Mouse (Mus musculus) heart, adult 18-20 months (tissue): Measurements from ENCODE around the gene Slc29a1. TPM values are rescaled to one million over a fixed set of nuclear protein-coding genes. Genes with fewer than 3 reads are reported as not detected.
"Not testable (repeated sequence)": the region's sequence is repeated elsewhere in the genome, so short reads cannot be mapped to it uniquely, and the experiment has no call there.

Experiments used
- DNase-seq, 2 experiments: peaks; one replicate each; pipeline ENCODE4 v3.0.0; 2021 to 2022; ENCODE audit warnings: mixed read lengths in 1 of 2
- long read RNA-seq, 2 experiments: library from polyadenylated mRNA; stranded (forward); transcript quantifications; one replicate each; pipeline ENCODE4 v2.0.0; 2021
- total RNA-seq, 2 experiments: library from RNA; stranded (reverse); gene quantifications; 2 replicates each; pipeline ENCODE4 v1.2.3; 2021

Slc29a1 gene
- 10 to 100 TPM; 65.0 to 67.4 TPM for total RNA-seq
- long read RNA-seq, experiment 1, transcript Slc29a1-201 (13 exons, 1,996 nt): minor isoform, 5 of 114 reads
- long read RNA-seq, experiment 1, transcript Slc29a1-204 (12 exons, 2,216 nt): major isoform, 15 of 114 reads
- long read RNA-seq, experiment 1, partial matches to known transcripts: 20 of 114 reads
- long read RNA-seq, experiment 1, other reads (novel, unspliced or antisense): 70 of 114 reads
- long read RNA-seq, experiment 2, transcript Slc29a1-204 (12 exons, 2,216 nt): major isoform, 8 of 59 reads
- long read RNA-seq, experiment 2, partial matches to known transcripts: 7 of 59 reads
- long read RNA-seq, experiment 2, other reads (novel, unspliced or antisense): 39 of 59 reads

DNA sequence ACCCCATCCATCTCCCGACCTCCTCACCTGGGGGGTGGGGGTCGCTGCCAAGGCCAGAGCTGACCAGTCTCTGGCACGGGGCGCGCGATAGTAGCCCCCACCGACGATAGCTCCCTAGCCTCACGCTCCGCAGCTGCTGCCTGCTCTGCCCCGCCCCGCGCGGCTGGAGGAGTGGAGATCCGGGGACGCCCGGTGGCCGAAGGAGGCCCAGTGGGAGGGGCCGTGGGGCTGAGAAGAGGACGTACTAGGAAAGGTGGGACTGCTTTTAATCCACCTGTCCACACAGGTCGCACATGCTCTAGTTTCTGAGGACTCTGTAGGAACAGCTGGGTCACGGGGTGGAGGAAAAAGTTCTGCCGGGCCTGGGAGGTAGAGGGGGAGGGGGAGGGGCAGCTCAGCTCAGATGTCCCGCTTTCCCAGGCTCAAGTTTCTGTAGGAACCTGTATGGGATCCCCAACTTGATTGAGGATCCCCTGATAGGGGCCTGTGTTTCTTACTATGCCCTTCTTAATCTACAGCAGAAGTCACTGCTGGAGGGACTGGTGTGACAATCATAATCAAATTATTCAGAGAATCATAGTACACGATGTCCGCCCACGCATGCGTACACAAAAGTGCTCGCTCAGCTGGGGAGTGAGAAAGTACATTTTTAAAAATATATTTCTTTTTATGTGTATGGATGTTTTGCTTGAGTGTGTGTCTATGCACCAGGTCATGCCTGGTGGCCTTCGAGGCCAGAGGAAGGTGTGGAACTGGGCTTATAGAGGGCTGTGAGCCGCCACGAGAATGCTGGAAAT lies at the start of gene Slc29a1:
Slc29a1 (minus strand) TSS at position 161 of the 797 bp plus-strand sequence.
- peak; percentile 68 to 78 for DNase-seq

- no peak for DNase-seq
Observed at GRCm38 (mm10) chr17:45644185-45644584, 44.8 kb upstream of the Slc29a1 start.

DNA sequence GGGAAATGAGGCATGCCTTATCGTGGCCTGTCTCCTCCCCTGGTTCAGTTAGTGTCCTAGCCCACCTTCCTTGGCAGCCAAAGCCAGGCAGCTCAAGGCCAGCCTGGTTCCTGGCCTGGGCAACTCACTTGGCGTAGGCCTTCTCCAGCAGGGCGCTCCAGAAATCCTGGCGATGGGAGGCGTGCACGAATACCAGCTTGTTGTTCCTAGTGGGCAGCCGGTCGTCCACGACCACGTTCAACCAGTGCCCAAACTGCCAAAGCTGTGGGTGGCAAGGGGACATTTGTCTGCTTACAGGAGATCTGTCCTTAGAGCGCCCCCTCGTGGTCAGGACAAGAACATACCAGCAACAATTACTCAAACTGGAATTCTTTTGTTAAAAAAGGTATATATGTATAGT lies 43.3 kb upstream of the Slc29a1 start:
- DNase-seq: peak; percentile 57 to 85

DNA sequence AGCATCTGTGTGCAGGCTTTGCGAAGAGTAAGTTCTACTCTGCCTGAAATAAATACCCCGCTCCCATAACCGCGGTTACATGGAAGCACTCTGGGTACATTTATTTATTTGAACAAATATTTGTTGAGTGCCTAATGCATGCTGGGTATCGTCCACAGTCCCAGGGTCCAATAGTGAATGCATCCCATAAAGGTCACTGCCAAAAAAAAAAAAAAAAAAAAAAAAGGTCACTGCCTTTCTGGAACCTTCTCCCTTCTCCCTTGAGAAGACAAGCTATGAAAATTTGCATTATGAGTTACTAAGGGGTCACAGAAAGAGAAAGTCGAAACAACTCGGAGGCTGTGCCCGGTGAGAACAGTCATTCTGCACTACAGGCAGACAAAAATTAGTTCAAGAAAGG lies 42.6 kb upstream of the Slc29a1 start:
- no peak for DNase-seq

DNA sequence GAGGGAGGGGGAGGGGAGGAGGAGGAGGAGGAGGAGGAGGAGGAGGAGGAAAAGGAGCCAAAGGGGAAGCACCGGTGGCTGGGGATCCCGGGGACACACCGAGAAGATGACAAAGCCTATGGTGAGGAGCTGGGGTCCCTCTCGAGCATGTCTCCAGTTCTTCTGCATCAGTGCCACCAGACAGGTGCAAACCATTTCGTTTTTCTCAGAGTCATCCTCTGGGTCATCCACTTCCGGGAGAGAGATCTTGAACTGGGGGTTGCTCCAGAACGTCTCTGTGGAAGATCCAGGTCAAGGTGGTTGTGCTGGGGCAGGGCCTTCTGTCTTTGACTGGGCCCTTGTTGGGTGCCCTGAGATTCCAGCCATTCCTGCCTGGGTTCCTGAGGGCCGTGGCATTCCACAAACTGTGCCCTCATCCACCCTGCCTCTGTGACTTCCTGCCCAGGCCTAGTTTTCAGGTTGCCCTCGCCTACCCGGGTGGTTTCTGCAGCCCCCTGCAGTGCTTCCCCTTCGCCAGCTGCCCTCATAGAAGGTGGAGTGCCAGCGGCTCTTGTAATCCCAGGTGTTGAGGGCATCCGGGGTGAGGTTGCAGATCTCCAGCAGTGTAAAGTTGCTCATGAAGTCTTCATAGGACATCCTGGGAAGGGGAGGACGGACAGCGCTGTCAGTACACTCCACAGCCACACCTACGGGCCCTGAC lies 39.3 kb upstream of the Slc29a1 start:
- no peak for DNase-seq

DNA sequence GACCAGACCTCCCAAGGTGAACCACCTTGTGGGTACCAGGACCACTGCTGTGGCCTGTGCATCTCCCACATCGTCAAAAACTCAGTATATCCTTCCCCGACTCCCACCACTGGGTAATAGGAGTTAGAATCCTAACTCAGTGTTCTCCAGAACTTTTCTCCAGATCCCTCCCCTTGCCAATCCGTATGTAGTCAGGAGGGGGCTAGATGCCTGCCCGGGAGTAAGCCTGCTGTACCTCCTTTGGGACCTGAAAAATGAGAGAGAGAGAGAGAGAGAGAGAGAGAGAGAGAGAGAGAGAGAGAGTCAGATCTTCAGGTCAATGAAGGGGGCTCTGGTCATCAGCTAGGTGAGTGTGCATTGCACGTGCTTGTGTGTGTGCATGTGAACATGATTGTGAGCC lies 34.6 kb upstream of the Slc29a1 start:
- no peak for DNase-seq

DNA sequence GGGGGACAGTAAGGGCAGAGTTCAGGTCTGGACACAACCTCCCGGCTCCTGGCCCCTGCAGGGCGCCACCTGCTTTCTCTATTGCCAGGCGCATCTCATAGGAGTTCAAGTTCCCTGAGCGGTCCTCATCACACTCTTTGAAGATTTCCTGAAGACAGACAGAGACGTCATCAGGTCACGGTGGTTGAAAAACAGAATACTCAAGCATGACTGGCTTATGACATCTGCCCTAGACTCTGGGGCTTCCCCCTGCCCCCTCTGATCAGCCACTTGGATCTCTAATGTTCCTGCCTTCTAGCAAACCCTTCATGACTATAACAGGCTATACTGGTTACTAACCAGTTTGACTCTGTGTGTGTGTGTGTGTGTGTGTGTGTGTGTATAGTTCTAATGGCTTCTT lies 32.5 kb upstream of the Slc29a1 start:
- DNase-seq: no peak

- no peak for DNase-seq
Observed at GRCm38 (mm10) chr17:45630992-45631391, 31.6 kb upstream of the Slc29a1 start.

DNA sequence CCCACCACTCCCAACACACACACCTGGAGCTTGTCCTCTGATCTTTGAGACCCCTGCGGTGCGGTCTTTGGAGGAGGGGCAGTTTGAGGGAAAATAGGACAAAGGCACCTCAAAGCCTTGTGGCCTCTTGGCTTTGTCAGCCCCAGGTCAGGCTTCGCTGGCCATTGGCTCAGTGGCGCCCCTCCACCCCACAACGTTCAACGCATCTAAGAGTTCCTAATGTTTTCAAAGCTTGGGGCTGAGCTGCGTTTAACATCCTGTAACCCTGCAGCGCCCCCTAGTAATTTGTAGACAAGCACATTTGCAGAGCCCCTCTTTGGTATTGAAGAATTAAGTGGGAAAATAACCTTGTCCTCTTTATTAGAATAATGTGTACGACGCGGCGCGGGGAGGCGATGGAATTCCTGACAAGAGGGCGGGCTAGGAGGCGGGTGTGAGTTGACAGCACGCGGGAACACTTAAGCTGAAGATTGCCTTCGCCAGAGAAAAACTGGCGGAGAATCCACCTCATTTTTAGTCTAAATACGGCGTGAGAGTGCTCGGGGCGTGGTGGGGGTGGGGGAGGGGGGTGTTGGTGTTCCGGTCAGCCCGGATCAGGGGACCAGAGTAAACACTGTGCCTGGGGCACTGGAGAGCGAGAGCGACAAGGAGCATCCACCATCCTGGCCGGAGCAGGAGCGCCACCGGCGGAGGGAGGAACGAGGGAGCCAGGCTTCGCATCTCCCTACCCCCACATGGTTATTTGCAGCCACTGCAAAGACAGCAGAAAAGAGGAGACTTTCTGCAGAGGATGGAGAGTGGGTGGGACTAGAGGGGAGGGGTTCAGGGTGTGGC lies 30.7 kb upstream of the Slc29a1 start:
- peak; percentile 78 to 85 for DNase-seq

DNA sequence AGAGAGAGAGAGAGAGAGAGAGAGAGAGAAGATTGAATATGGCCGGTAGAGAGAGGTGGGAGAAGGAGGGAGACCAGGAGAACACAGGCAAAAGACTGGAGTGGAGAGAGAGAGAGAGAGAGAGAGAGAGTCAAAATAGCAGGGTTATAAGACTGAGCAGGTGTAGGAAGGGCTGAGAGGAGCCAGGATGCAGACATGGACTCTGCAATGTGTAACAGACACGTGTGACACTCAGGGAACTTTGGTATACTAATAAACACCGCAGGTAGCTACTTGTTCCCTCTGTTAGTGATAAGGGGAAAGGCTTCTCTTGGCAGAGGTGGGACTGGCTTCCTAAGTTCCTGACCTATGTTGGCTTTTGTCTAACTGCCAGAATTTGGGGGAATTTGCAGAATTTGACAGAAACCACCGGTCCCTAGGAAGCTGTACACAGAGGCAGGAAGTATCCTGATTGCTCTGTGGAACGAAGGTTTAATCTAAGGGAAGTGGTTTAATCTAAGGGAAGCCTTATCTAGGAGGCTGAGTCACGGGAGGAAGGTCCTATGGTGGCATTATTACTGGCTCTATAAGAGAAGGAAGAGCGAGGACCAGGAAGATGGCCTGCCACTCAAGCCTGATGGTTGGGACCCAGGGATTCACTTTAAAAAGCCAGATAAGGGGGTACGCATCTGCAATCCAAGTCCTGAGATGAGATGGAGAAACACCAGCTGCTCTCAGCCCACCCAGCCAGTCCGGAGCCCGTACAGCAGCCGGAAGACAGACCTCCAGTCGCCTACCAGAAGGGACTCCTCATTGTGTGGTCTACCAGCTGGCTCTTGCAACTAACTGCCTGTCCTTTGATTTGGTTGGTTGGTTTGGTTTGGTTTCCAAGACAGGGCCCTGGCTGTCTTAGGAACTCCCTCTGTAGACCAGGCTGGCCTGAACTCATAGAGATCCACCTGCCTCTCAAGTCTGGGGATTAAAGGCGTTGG lies 29.8 kb upstream of the Slc29a1 start:
- peak; percentile 35 to 36 for DNase-seq

GRCm38 (mm10) chr17:45628160-45628559 lies 28.8 kb upstream of the Slc29a1 start:
- DNase-seq: peak in 1 of 2 experiments; percentile 25

DNA sequence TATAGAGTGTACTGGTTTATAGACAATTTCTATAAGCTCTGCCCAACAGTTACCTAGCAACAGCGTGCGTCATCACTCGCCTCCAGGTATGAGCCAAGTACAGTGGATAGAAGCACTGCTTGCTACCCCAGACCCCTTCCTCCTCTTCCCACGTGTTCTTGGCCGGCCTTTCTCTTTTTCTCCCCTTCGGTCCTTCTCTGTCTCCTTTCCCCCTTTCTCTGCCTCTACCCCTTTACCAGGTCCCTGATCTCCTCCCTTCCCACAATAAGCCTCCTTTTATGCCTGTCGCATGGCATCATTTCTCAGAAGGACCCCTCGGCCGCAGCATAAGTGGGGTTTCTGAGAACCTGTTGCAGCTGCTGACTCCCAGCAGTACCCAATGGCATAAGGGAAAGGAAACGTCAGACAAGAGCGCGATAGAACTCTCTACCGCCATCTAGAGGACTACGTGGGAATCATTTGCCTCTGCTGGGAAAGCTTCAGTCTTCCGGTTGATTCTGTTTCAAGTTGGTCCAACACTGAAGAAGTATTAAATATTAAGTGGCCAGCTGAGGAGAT lies 27.2 kb upstream of the Slc29a1 start:
- DNase-seq: peak; percentile 82 to 89

DNA sequence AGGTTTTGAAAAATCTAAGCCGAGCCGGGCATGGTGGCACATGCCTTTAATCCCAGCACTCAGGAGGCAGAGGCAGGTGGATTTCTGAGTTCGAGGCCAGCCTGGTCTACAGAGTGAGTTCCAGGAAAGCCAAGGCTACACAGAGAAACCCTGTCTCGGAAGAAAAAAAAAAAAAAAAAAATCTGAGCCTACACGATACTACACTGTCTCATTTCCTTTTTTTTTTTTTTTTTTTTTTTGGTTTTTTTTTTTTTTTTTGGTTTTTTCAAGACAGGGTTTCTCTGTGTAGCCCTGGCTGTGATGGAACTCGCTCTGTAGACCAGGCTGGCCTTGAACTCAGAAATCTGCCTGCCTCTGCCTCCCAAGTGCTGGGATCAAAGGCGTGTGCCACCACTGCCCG lies 24.0 kb upstream of the Slc29a1 start:
- not testable (repeated sequence) for DNase-seq

DNA sequence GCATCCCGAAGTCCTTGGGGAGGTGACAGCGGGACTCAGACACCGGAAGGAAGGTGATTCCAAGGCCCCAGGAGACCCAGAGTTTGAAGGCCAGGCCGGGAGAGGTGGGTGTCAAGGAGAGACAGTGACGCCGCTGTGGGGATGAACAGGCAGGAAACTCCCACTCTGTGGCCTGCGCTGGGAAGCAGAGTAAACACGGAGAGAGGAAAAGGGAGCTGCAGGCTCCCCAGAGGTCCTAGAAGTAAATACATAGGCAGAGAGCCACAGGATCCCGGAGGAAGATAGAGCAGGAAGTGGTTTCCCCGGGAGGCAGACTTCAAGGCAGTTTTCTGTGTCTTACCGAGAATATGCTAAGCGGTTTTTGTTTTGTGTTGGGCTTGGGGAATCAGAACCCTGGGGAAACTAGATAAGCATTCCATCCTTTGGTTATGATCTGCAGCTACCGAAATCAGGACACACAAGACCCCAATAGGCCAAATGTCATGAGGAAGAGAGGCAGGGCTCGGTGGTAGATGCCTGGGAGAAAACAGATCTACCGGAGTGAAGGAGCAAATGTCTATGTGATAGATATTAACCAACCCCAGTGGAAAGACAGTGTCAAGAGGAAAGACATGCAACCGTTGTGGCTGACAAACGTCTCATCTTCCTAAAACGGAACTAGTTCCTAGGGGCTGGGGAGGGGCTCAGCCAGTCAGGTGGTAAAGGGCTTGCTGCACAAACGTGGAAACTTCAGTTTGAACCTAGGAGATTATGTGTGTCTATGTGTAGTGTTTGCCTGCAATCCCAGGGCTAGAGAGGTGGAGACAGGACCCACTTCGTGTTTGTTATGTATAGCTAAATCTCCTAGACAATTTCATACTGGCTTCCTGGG lies 20.2 kb upstream of the Slc29a1 start:
- peak; percentile 61 to 75 for DNase-seq

GRCm38 (mm10) chr17:45618941-45619385 lies 19.6 kb upstream of the Slc29a1 start:
- peak; percentile 78 to 85 for DNase-seq

DNA sequence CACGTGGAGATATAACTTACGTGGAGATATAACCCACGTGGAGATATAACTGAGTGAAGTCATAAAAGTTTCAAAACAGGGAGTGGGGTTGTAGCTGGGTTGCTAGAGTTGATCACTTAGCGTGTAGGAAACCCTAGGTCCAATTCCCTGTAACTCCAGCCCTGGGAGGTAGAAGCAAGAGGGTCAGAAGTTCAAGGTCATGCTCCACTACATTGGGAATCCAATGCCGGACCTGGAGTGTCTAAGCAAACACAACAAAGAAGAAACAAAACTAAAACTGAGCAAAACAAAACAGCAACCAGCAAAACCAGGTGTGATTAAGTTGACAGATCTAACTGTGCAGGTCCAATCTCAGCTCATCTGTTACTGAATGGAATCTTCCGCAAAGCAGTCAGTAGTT lies 18.2 kb upstream of the Slc29a1 start:
- no peak for DNase-seq

- DNase-seq: no peak
Observed at GRCm38 (mm10) chr17:45616679-45617078, 17.3 kb upstream of the Slc29a1 start.

DNA sequence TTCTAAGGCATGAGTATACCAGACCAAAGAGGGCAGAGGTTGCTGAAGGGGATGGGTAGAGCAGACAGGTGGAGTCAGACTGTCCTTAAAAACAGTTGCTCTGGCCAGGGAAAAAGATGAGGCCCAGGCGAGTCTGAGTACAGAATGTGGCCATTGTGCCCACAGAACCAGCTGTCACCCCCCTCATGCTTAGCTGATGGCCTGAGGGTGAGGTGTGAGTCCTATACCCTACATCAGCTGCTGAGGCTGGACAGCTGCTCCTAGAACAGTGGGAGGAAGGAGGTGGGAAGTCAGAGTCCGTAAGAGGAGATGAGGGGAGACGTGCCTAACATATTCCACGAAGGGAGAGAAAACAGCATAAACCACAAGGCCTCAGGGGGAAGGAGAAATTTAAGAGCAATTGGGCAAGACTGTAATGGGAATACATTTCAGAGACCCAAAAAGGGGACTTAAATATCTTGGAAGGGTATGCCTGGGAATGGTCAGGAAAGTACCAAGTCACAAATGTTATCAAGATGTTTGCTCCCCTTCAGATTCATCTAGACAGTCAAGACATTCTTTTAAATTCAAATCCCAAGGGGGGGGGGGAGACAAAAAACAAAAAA lies 16.7 kb upstream of the Slc29a1 start:
- no peak for DNase-seq

GRCm38 (mm10) chr17:45612921-45613320 lies 13.5 kb upstream of the Slc29a1 start:
- DNase-seq: peak in 1 of 2 experiments; percentile 60
